Mouse (Mus musculus): ENCODE results near the gene Entpd2. TPM values are rescaled to one million over a fixed set of nuclear protein-coding genes. Genes with fewer than 3 reads are reported as not detected.

Entpd2 gene
- polyA plus RNA-seq, 1 experiment from 2014 or later = 3.6 TPM

DNA sequence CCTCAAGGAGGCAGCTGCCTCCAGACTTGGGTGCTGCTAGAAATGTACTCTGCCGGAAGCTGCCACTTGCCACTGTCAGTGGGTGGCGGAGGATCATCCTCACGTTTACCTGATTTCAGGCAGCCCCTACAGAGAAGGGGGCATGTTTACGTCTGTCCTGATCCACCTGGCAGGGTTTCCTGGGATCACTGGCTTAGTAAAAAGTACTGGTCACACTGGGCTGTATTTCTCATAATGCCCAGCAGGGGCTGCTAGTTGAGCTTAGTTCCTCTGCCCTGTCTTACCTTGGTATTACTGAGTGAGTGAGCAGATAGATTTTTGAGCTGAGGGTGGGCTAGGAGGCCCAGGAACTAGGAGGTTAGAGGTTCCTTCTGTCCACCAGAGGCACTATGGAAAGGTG lies 19.1 kb upstream of the Entpd2 start:
- Histone ChIP-seq H3K9me3 (ENCODE audit: control insufficient read depth, low read length) (no peaks in the 10 kb centered on the region), H3K4me3 (ENCODE audit: low read length) (no peak overlapping the region), H3K27ac (ENCODE audit: low read length) (no peak overlapping the region), H3K36me3 (ENCODE audit: control insufficient read depth, insufficient read depth, low read length) (peaks cover 20% of the 10 kb centered on the region), H3K4me1 (replicated peaks; ENCODE audit: control insufficient read depth, insufficient read depth, low read length) (peaks cover 21% of the 10 kb centered on the region), H3K27me3 (ENCODE audit: control insufficient read depth, insufficient read depth, low read depth, low read length) (no peaks in the 10 kb centered on the region), H3K9ac (ENCODE audit: low read length) (0 out of 2 replicates have a peak overlapping the region, but pooled peaks have one; percentile 4), H3K4me2 (ENCODE audit: low read depth, low read length) (no peak overlapping the region)
- ATAC-seq (ENCODE audit: low read depth) = no peak
- WGBS = 66% methylated on average over 4 of the region's 4 CpGs

DNA sequence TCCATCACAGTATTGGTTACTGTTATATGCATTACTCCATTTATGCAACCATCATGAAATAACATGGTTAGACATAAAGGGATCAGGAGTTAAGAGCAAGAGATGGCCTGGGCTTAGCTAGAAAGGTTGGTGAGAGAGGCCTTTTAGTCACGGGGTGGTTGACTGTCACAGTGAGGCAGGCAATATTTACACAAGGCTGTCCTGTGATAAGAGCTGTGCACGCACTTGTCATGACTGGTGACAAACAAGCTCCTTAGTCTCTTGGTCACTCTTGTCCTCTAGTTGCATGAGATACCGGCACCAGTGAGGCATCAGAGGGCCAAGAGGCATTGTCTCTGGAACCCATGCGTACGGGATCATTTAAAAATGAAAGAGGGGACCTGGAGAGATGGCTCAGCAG lies 11.2 kb upstream of the Entpd2 start:
- no peak overlapping the region for H3K4me2 ChIP-seq (ENCODE audit: low read depth, low read length)
- 44% methylated on average over 5 of the region's 5 CpGs for WGBS
- no peak overlapping the region for H3K9ac ChIP-seq (ENCODE audit: low read length)
- no peak overlapping the region for H3K27ac ChIP-seq (ENCODE audit: low read length)
- no peaks in the 10 kb centered on the region; the same call in 1 of the 2 replicates for H3K27me3 ChIP-seq (ENCODE audit: control insufficient read depth, insufficient read depth, low read depth, low read length)
- H3K9me3 ChIP-seq (ENCODE audit: control insufficient read depth, low read length) = no peaks in the 10 kb centered on the region
- no peaks in the 10 kb centered on the region for H3K36me3 ChIP-seq (ENCODE audit: control insufficient read depth, insufficient read depth, low read length)
- no peak for ATAC-seq (ENCODE audit: low read depth)
- H3K4me1 ChIP-seq (replicated peaks; ENCODE audit: control insufficient read depth, insufficient read depth, low read length) = no peaks in the 10 kb centered on the region
- H3K4me3 ChIP-seq (ENCODE audit: low read length) = no peak overlapping the region

GRCm38 (mm10) chr2:25391266-25391665 lies 4.4 kb upstream of the Entpd2 start:
- Histone ChIP-seq H3K4me2 (ENCODE audit: low read depth, low read length) (no peak overlapping the region), H3K27me3 (ENCODE audit: control insufficient read depth, insufficient read depth, low read depth, low read length) (peaks cover 17% of the 10 kb centered on the region), H3K9ac (ENCODE audit: low read length) (no peak overlapping the region), H3K9me3 (ENCODE audit: control insufficient read depth, low read length) (no peaks in the 10 kb centered on the region), H3K36me3 (ENCODE audit: control insufficient read depth, insufficient read depth, low read length) (no peaks in the 10 kb centered on the region), H3K4me3 (ENCODE audit: low read length) (no peak overlapping the region), H3K27ac (ENCODE audit: low read length) (no peak overlapping the region), H3K4me1 (replicated peaks; ENCODE audit: control insufficient read depth, insufficient read depth, low read length) (peaks cover 11% of the 10 kb centered on the region)
- no peak for ATAC-seq (ENCODE audit: low read depth)
- WGBS = 54% methylated on average over 5 of the region's 5 CpGs

- peaks cover 28% of the 10 kb centered on the region for H3K27me3 ChIP-seq (ENCODE audit: control insufficient read depth, insufficient read depth, low read depth, low read length)
- 45% methylated on average over 3 of the region's 3 CpGs for WGBS
- peak; percentile 44; the same call in 1 of the 2 replicates for ATAC-seq (ENCODE audit: low read depth)
- H3K4me1 ChIP-seq (replicated peaks; ENCODE audit: control insufficient read depth, insufficient read depth, low read length) = peaks cover 13% of the 10 kb centered on the region
- H3K4me2 ChIP-seq (ENCODE audit: low read depth, low read length) = no peak overlapping the region
- H3K4me3 ChIP-seq (ENCODE audit: low read length) = no peak overlapping the region
- no peaks in the 10 kb centered on the region for H3K36me3 ChIP-seq (ENCODE audit: control insufficient read depth, insufficient read depth, low read length)
- no peak overlapping the region for H3K27ac ChIP-seq (ENCODE audit: low read length)
- no peak overlapping the region for H3K9ac ChIP-seq (ENCODE audit: low read length)
- H3K9me3 ChIP-seq (ENCODE audit: control insufficient read depth, low read length) = no peaks in the 10 kb centered on the region
These were observed 1.1 kb upstream of the Entpd2 start for GRCm38 (mm10) chr2:25394281-25395221.

DNA sequence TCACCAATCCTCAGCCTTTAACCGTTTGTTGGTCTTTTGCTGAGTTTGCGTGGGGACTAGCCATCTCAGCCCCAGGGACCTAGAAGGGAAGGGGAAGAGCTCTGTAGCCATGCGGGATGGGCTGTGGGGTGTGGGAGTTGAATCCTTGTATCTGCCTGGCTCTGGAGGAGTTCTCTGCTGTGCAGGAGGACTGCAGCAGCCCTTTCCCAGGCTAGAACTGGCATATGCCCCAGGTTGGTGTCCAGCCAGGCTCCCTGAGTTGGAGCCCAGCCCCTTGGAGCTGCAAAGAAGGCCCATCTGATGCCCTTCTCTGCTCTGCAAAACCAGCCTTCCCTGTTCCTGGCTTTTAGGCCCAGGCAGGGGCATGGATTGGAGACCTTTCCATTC lies 916 bp downstream of the Entpd2 start:
- WGBS = 29% methylated on average over 3 of the region's 3 CpGs

GRCm38 (mm10) chr2:25397010-25397409 lies 1.3 kb downstream of the Entpd2 start:
- ATAC-seq (ENCODE audit: low read depth) = no peak

More for the DNA sequence above, 916 bp downstream of the Entpd2 start:
- H3K9ac ChIP-seq (ENCODE audit: low read length) = no peak overlapping the region; the same call in 1 of the 2 replicates
- peak overlapping the region; percentile 52; the same call in 1 of the 2 replicates for H3K4me3 ChIP-seq (ENCODE audit: low read length)
- peaks cover 44% of the 10 kb centered on the region for H3K27me3 ChIP-seq (ENCODE audit: control insufficient read depth, insufficient read depth, low read depth, low read length)
- no peak for ATAC-seq (ENCODE audit: low read depth)
- H3K9me3 ChIP-seq (ENCODE audit: control insufficient read depth, low read length) = no peaks in the 10 kb centered on the region
- H3K4me1 ChIP-seq (replicated peaks; ENCODE audit: control insufficient read depth, insufficient read depth, low read length) = peaks cover 13% of the 10 kb centered on the region
- H3K27ac ChIP-seq (ENCODE audit: low read length) = no peak overlapping the region
- H3K4me2 ChIP-seq (ENCODE audit: low read depth, low read length) = peak overlapping the region; percentile 88
- H3K36me3 ChIP-seq (ENCODE audit: control insufficient read depth, insufficient read depth, low read length) = no peaks in the 10 kb centered on the region

GRCm38 (mm10) chr2:25398065-25398464 lies 2.4 kb downstream of the Entpd2 start:
- Histone ChIP-seq H3K9me3 (ENCODE audit: control insufficient read depth, low read length) (no peaks in the 10 kb centered on the region), H3K36me3 (ENCODE audit: control insufficient read depth, insufficient read depth, low read length) (no peaks in the 10 kb centered on the region), H3K9ac (ENCODE audit: low read length) (no peak overlapping the region), H3K4me3 (ENCODE audit: low read length) (no peak overlapping the region), H3K27ac (ENCODE audit: low read length) (no peak overlapping the region), H3K27me3 (ENCODE audit: control insufficient read depth, insufficient read depth, low read depth, low read length) (peaks cover 59% of the 10 kb centered on the region), H3K4me1 (replicated peaks; ENCODE audit: control insufficient read depth, insufficient read depth, low read length) (peaks cover 15% of the 10 kb centered on the region), H3K4me2 (ENCODE audit: low read depth, low read length) (no peak overlapping the region)
- 87% methylated on average over 7 of the region's 7 CpGs for WGBS
- no peak for ATAC-seq (ENCODE audit: low read depth)

More at GRCm38 (mm10) chr2:25397010-25397409, 1.3 kb downstream of the Entpd2 start:
- 50% methylated on average over 1 of the region's 1 CpGs for WGBS
- peaks cover 13% of the 10 kb centered on the region for H3K4me1 ChIP-seq (replicated peaks; ENCODE audit: control insufficient read depth, insufficient read depth, low read length)
- no peak overlapping the region for H3K4me3 ChIP-seq (ENCODE audit: low read length)
- no peak overlapping the region for H3K9ac ChIP-seq (ENCODE audit: low read length)
- H3K27ac ChIP-seq (ENCODE audit: low read length) = no peak overlapping the region
- H3K4me2 ChIP-seq (ENCODE audit: low read depth, low read length) = no peak overlapping the region
- no peaks in the 10 kb centered on the region for H3K36me3 ChIP-seq (ENCODE audit: control insufficient read depth, insufficient read depth, low read length)
- peaks cover 48% of the 10 kb centered on the region for H3K27me3 ChIP-seq (ENCODE audit: control insufficient read depth, insufficient read depth, low read depth, low read length)
- H3K9me3 ChIP-seq (ENCODE audit: control insufficient read depth, low read length) = no peaks in the 10 kb centered on the region

DNA sequence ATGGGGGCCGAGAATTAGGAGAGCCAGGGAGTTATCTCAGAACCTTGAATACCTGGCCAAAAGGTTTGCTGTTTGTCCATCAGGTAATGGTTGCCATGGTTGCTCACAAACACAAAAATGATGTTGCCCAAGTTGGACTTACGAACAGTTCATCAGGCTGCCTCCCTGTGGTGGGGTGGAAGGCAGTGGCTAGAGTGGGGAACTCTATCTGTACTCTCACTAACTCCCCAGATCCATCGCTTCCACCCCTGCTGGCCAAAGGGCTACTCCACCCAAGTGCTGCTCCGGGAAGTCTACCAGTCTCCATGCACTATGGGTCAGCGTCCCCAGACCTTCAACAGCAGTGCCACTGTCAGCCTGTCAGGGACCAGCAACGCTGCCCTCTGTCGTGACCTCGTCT lies 3.4 kb downstream of the Entpd2 start, which contains the start of gene Npdc1:
TSS of gene Npdc1 (plus strand) at position 301 of the 400 bp plus-strand sequence.
- no peak within 1 kb of the TSS for H3K4me3 ChIP-seq (ENCODE audit: low read length)
- no peak within 1 kb of the TSS for H3K9ac ChIP-seq (ENCODE audit: low read length)
- H3K4me1 ChIP-seq (replicated peaks; ENCODE audit: control insufficient read depth, insufficient read depth, low read length) = peaks cover 18% of the 10 kb centered on the region
- ATAC-seq (ENCODE audit: low read depth) = no peak
- 58% methylated on average over 8 of the region's 8 CpGs for whole genome bisulfite sequencing
- no peak within 1 kb of the TSS for H3K27ac ChIP-seq (ENCODE audit: low read length)
- H3K4me2 ChIP-seq (ENCODE audit: low read depth, low read length) = no peak within 1 kb of the TSS
- H3K27me3 ChIP-seq (ENCODE audit: control insufficient read depth, insufficient read depth, low read depth, low read length) = peaks cover 67% of the 10 kb centered on the region
- H3K9me3 ChIP-seq (ENCODE audit: control insufficient read depth, low read length) = no peaks in the 10 kb centered on the region
- no peaks in the 10 kb centered on the region for H3K36me3 ChIP-seq (ENCODE audit: control insufficient read depth, insufficient read depth, low read length)

DNA sequence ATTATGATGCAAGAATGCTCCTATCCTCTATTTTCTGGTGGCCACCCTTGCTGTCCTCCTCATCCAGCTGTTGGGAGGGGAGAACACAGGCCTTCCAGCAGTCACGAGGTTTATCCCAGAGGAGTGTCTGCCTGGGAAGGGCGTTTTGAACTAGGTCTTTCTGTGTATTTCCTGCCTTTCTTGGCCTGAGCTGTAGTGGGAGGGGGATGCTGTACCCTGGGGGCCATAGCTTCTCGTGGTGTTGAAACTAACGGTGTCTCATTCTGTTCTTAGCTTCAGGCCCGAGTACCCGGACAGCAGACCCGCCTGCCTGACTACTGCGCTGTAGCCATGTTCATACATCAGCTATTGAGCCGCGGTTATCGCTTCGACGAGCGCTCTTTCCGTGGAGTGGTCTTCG lies 4.6 kb downstream of the Entpd2 start:
- Histone ChIP-seq H3K36me3 (ENCODE audit: control insufficient read depth, insufficient read depth, low read length) (no peaks in the 10 kb centered on the region), H3K4me2 (ENCODE audit: low read depth, low read length) (0 out of 2 replicates have a peak overlapping the region, but pooled peaks have one; percentile 16), H3K4me1 (replicated peaks; ENCODE audit: control insufficient read depth, insufficient read depth, low read length) (peaks cover 14% of the 10 kb centered on the region), H3K4me3 (ENCODE audit: low read length) (no peak overlapping the region), H3K9ac (ENCODE audit: low read length) (no peak overlapping the region), H3K27ac (ENCODE audit: low read length) (no peak overlapping the region), H3K9me3 (ENCODE audit: control insufficient read depth, low read length) (no peaks in the 10 kb centered on the region), H3K27me3 (ENCODE audit: control insufficient read depth, insufficient read depth, low read depth, low read length) (peaks cover 67% of the 10 kb centered on the region)
- ATAC-seq (ENCODE audit: low read depth) = no peak
- WGBS = 19% methylated on average over 16 of the region's 16 CpGs

Data from lung, embryonic 16.5 days (tissue).